Mouse (Mus musculus): ENCODE measurements at regions not wholly inside any gene's neighbourhood (a gene's known extent, or its start where the extent isn't known, plus 50 kb on each side); places are given as distances from the start of the nearest gene placed in this dataset.

- TF ChIP-seq USF1 (IDR thresholded peaks at IDR 0.05; ENCODE audit: low read depth) (no peak), POLR2A (IDR thresholded peaks at IDR 0.05; ENCODE audit: insufficient read length, low read depth) (no peak), POLR2AphosphoS2 (IDR thresholded peaks at IDR 0.05; ENCODE audit: insufficient read length, low read depth) (no peak), CEBPB (IDR thresholded peaks at IDR 0.05; ENCODE audit: insufficient read depth, poor library complexity, severe bottlenecking) (no peak), MYOG (IDR thresholded peaks at IDR 0.05; ENCODE audit: control insufficient read depth in 1 of 3, insufficient read depth in 1 of 3, insufficient read length in 2 of 3, low read depth in 2 of 3) (no peak), TCF3 (IDR thresholded peaks at IDR 0.05; ENCODE audit: insufficient read length, low read depth) (no peak), MYOD1 (IDR thresholded peaks at IDR 0.05; ENCODE audit: control insufficient read depth in 1 of 3, insufficient read length in 2 of 3, low read depth in 2 of 3) (no peak), TCF12 (IDR thresholded peaks at IDR 0.05; ENCODE audit: insufficient read depth, poor library complexity, severe bottlenecking) (no peak), SRF (IDR thresholded peaks at IDR 0.05; ENCODE audit: control insufficient read depth, insufficient read length, low read depth) (no peak), MAX (IDR thresholded peaks at IDR 0.05; ENCODE audit: low read depth) (no peak), REST (IDR thresholded peaks at IDR 0.05; ENCODE audit: insufficient read depth, insufficient read length) (no peak), E2F4 (IDR thresholded peaks at IDR 0.05; ENCODE audit: insufficient read depth) (no peak)
- Histone ChIP-seq H3ac (ENCODE audit: control insufficient read depth, insufficient read length) (no peak overlapping the region), H3K27me3 (ENCODE audit: control insufficient read depth, insufficient read depth, insufficient read length) (no peaks in the 10 kb centered on the region), H3K79me2 (ENCODE audit: control insufficient read depth, insufficient read depth) (no peaks in the 10 kb centered on the region), H3K4me3 (no peak overlapping the region), H3K36me3 (ENCODE audit: control insufficient read depth, insufficient read depth) (no peaks in the 10 kb centered on the region), H3K4me2 (ENCODE audit: low read depth) (no peak overlapping the region)
Measured at GRCm38 (mm10) chr9:33007456-33008063, 371.5 kb downstream of the Ets1 start.

DNA sequence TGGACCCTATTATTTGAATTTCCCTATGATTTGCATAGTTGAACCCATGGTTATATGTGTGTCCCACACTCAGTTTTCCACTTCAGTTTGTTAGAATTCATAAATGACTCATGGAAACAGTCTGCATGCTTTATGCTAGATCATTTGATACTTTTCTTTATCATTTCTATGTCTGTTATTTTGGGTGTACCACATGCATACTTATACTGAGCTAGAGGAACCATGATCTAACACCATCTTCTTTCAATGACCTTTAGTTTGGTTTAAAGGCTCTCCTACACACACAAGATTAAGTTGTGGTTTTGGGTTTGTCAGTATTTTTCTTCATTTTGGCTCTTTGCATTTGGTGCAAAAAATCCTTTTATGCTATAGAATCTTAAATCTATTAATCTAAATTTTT, 375.2 kb downstream of the Ets1 start:
- TF ChIP-seq USF1 (IDR thresholded peaks at IDR 0.05; ENCODE audit: low read depth) (no peak), REST (IDR thresholded peaks at IDR 0.05; ENCODE audit: insufficient read depth, insufficient read length) (no peak), CEBPB (IDR thresholded peaks at IDR 0.05; ENCODE audit: insufficient read depth, poor library complexity, severe bottlenecking) (no peak), MYOD1 (IDR thresholded peaks at IDR 0.05; ENCODE audit: control insufficient read depth in 1 of 3, insufficient read length in 2 of 3, low read depth in 2 of 3) (no peak), MYOG (IDR thresholded peaks at IDR 0.05; ENCODE audit: control insufficient read depth in 1 of 3, insufficient read depth in 1 of 3, insufficient read length in 2 of 3, low read depth in 2 of 3) (no peak), E2F4 (IDR thresholded peaks at IDR 0.05; ENCODE audit: insufficient read depth) (no peak), MAX (IDR thresholded peaks at IDR 0.05; ENCODE audit: low read depth) (no peak), SRF (IDR thresholded peaks at IDR 0.05; ENCODE audit: control insufficient read depth, insufficient read length, low read depth) (no peak), TCF12 (IDR thresholded peaks at IDR 0.05; ENCODE audit: insufficient read depth, poor library complexity, severe bottlenecking) (no peak), TCF3 (IDR thresholded peaks at IDR 0.05; ENCODE audit: insufficient read length, low read depth) (no peak), POLR2A (IDR thresholded peaks at IDR 0.05; ENCODE audit: insufficient read length, low read depth) (no peak), POLR2AphosphoS2 (IDR thresholded peaks at IDR 0.05; ENCODE audit: insufficient read length, low read depth) (no peak)
- no peak overlapping the region for H3ac ChIP-seq (ENCODE audit: control insufficient read depth, insufficient read length)
- H3K27me3 ChIP-seq (ENCODE audit: control insufficient read depth, insufficient read depth, insufficient read length), result no peaks in the 10 kb centered on the region
- no peak overlapping the region for H3K4me2 ChIP-seq (ENCODE audit: low read depth)
- no peaks in the 10 kb centered on the region for H3K36me3 ChIP-seq (ENCODE audit: control insufficient read depth, insufficient read depth)
- H3K4me3 ChIP-seq, result no peak overlapping the region
- no peaks in the 10 kb centered on the region for H3K79me2 ChIP-seq (ENCODE audit: control insufficient read depth, insufficient read depth)

DNA sequence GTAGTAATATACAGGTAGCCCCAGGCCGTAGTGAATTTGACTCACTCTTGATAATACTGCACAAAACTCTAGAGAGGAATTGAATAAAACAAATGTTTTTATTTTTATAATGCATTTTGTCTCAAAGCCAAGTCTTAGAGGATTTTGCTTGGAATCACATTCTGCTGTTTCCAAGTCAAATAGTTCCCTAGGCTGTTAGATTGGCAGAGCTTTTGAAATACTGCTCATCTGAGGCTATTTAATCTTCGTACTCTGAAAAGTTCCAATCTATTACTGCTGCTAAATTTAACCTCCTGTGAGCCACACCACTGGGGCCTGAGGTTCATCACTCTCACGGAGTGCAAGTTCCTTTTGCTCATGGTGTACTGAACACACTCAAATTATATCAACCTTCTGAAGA, 399.4 kb downstream of the Ets1 start:
- no peaks in the 10 kb centered on the region for H3K27me3 ChIP-seq (ENCODE audit: control insufficient read depth, insufficient read depth, insufficient read length)
- TF ChIP-seq MYOD1 (IDR thresholded peaks at IDR 0.05; ENCODE audit: control insufficient read depth in 1 of 3, insufficient read length in 2 of 3, low read depth in 2 of 3), result no peak
- TF ChIP-seq POLR2AphosphoS2 (IDR thresholded peaks at IDR 0.05; ENCODE audit: insufficient read length, low read depth), result no peak
- TF ChIP-seq TCF12 (IDR thresholded peaks at IDR 0.05; ENCODE audit: insufficient read depth, poor library complexity, severe bottlenecking), result no peak
- no peak for TF ChIP-seq MAX (IDR thresholded peaks at IDR 0.05; ENCODE audit: low read depth)
- no peak for TF ChIP-seq TCF3 (IDR thresholded peaks at IDR 0.05; ENCODE audit: insufficient read length, low read depth)
- no peak for TF ChIP-seq USF1 (IDR thresholded peaks at IDR 0.05; ENCODE audit: low read depth)
- no peak for TF ChIP-seq SRF (IDR thresholded peaks at IDR 0.05; ENCODE audit: control insufficient read depth, insufficient read length, low read depth)
- TF ChIP-seq CEBPB (IDR thresholded peaks at IDR 0.05; ENCODE audit: insufficient read depth, poor library complexity, severe bottlenecking), result no peak
- TF ChIP-seq E2F4 (IDR thresholded peaks at IDR 0.05; ENCODE audit: insufficient read depth), result no peak
- TF ChIP-seq POLR2A (IDR thresholded peaks at IDR 0.05; ENCODE audit: insufficient read length, low read depth), result no peak
- no peak for TF ChIP-seq MYOG (IDR thresholded peaks at IDR 0.05; ENCODE audit: control insufficient read depth in 1 of 3, insufficient read depth in 1 of 3, insufficient read length in 2 of 3, low read depth in 2 of 3)
- no peak for TF ChIP-seq REST (IDR thresholded peaks at IDR 0.05; ENCODE audit: insufficient read depth, insufficient read length)

DNA sequence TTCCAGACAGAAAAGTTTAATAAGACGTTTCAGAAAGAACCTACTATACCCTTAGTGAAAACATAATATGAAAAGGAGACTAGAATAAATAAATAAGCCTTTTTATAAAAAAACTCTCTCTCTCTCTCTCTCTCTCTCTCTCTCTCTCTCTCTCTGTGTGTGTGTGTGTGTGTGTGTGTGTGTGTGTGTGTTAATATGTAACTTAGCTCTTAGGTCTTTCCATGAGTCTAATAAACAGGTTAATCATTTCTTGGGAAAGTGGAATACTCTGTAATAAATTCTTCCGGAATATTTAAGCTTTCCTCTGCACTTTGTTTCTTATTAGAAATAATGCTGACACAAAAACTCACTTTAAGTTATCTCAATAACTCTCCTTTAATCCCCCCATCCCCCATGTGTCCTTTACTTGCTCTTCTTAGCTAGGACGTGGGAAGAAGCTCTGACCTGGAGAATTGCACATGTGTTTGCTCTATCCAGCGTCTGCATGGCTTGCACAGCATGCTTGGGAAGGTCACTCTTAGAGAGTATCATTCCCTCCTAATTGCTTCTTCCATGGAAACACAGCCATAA, 403.3 kb downstream of the Ets1 start:
- no peak for TF ChIP-seq MYOD1 (IDR thresholded peaks at IDR 0.05; ENCODE audit: control insufficient read depth in 1 of 3, insufficient read length in 2 of 3, low read depth in 2 of 3)
- TF ChIP-seq MAX (IDR thresholded peaks at IDR 0.05; ENCODE audit: low read depth), result no peak
- TF ChIP-seq REST (IDR thresholded peaks at IDR 0.05; ENCODE audit: insufficient read depth, insufficient read length), result no peak
- TF ChIP-seq POLR2AphosphoS2 (IDR thresholded peaks at IDR 0.05; ENCODE audit: insufficient read length, low read depth), result no peak
- no peak for TF ChIP-seq MYOG (IDR thresholded peaks at IDR 0.05; ENCODE audit: control insufficient read depth in 1 of 3, insufficient read depth in 1 of 3, insufficient read length in 2 of 3, low read depth in 2 of 3)
- no peak for TF ChIP-seq CEBPB (IDR thresholded peaks at IDR 0.05; ENCODE audit: insufficient read depth, poor library complexity, severe bottlenecking)
- TF ChIP-seq POLR2A (IDR thresholded peaks at IDR 0.05; ENCODE audit: insufficient read length, low read depth), result no peak
- no peak for TF ChIP-seq TCF12 (IDR thresholded peaks at IDR 0.05; ENCODE audit: insufficient read depth, poor library complexity, severe bottlenecking)
- no peak for TF ChIP-seq USF1 (IDR thresholded peaks at IDR 0.05; ENCODE audit: low read depth)
- no peak for TF ChIP-seq TCF3 (IDR thresholded peaks at IDR 0.05; ENCODE audit: insufficient read length, low read depth)
- no peak for TF ChIP-seq E2F4 (IDR thresholded peaks at IDR 0.05; ENCODE audit: insufficient read depth)
- no peak for TF ChIP-seq SRF (IDR thresholded peaks at IDR 0.05; ENCODE audit: control insufficient read depth, insufficient read length, low read depth)
- Histone ChIP-seq H3ac (ENCODE audit: control insufficient read depth, insufficient read length) (no peak overlapping the region), H3K4me3 (no peak overlapping the region), H3K79me2 (ENCODE audit: control insufficient read depth, insufficient read depth) (no peaks in the 10 kb centered on the region), H3K36me3 (ENCODE audit: control insufficient read depth, insufficient read depth) (no peaks in the 10 kb centered on the region), H3K4me2 (ENCODE audit: low read depth) (no peak overlapping the region), H3K27me3 (ENCODE audit: control insufficient read depth, insufficient read depth, insufficient read length) (no peaks in the 10 kb centered on the region)

More for the DNA sequence above, 399.4 kb downstream of the Ets1 start:
- Histone ChIP-seq H3K79me2 (ENCODE audit: control insufficient read depth, insufficient read depth) (no peaks in the 10 kb centered on the region), H3K4me2 (ENCODE audit: low read depth) (no peak overlapping the region), H3K36me3 (ENCODE audit: control insufficient read depth, insufficient read depth) (no peaks in the 10 kb centered on the region), H3K4me3 (no peak overlapping the region), H3ac (ENCODE audit: control insufficient read depth, insufficient read length) (no peak overlapping the region)
